Mouse (Mus musculus) right cerebral cortex, adult 2 months (tissue): ENCODE data around the gene Ceacam11.
"Not testable (repeated sequence)": the region's sequence is repeated elsewhere in the genome, so short reads cannot be mapped to it uniquely, and the experiment has no call there.

ENCODE experiments used
- DNase-seq, 2 experiments: peaks; one replicate each; pipeline ENCODE4 v3.0.0; 2021 to 2022; ENCODE audit warnings: low spot score in 2 of 2

Ceacam11 gene

DNA sequence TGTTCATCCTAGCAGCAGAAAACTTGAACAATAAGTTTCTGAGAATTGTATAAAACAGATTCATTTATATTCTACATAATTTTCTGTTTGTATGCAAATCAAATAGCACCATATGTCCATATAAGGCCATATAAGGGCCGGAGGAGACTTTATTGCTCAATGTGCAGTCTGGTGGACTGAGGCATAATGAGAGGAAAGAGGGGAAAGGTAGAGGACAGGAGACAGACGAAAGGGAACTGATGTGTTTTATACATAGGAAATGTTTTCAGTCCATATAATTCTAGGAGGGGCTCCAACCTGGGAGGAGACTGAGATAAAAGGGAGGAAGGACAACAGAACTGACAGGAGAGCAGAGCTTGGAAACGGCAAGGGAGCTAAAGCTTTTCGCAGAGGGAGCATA, at the start of gene Ceacam11:
TSS of gene Ceacam11 (plus strand) at position 301 of the 400 bp plus-strand sequence.
- no peak for DNase-seq

DNA sequence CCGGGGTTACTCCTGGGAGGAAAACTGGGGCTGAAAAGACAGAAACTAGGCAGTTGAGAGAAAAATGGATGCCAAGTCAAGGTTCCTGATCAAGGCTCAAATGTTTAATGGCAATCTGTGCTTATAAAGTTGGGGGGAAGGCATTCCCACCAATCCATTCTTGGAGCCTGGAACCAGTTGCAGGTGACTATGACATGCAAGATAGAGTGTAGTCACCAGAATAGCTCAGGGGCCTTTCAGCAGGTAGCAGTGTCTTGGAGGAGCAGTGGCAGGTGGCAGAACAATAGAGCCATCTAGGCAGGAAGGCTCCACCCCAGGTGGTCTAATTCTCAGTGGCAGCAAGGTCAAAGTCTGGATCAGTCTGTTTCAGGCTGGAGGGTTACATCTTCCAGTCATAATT, 29.2 kb downstream of the Ceacam11 start:
- DNase-seq: not testable (repeated sequence)

DNA sequence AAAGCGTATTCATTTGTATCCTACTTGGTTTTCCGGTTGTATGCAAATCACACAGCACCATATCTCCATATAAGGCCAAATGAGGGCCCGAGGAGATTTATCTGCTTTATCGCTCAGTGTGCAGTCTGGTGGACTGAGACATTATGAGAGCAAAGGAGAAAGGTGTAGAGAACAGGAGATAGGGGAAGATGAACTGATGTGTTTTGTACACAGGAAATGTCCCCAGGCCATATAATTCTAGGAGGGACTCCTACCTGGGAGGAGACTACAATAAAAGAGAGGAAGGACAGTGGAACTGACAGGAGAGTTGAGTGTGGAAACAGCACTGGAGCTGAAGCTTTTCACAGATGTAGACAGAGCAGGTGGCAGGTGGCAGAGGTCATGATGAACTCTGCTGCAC, 37.7 kb downstream of the Ceacam11 start, which contains the start of gene Ceacam13:
TSS of gene Ceacam13 (plus strand) at position 301 of the 400 bp plus-strand sequence.
- DNase-seq: no peak
